Mouse (Mus musculus): Measurements from ENCODE around the gene Per2. TPM values are rescaled to one million over a fixed set of nuclear protein-coding genes. Genes with fewer than 3 reads are reported as not detected.
A peak's percentile ranks its signal among the peaks of the same experiment; 100 is the strongest.

Gene Per2
- polyA plus RNA-seq, 1 experiment from 2014 or later, result 2.7 TPM

GRCm38 (mm10) chr1:91415311-91415710 lies 43.8 kb downstream of the Per2 start:
- no peak for DNase-seq (ENCODE audit: low spot score)
- no peak overlapping the region for H3K4me3 ChIP-seq (ENCODE audit: low read depth, low read length)
- ATAC-seq (replicated peaks; ENCODE audit: low FRiP score), result no peak

GRCm38 (mm10) chr1:91414903-91415302 lies 44.2 kb downstream of the Per2 start:
- Histone ChIP-seq H3K36me3 (ENCODE audit: control insufficient read depth, insufficient read depth, low read length) (no peaks in the 10 kb centered on the region), H3K4me3 (ENCODE audit: low read depth, low read length) (no peak overlapping the region), H3K27me3 (ENCODE audit: control insufficient read depth, insufficient read depth, low read length) (no peaks in the 10 kb centered on the region), H3K27ac (ENCODE audit: low read depth, low read length) (peak overlapping the region; percentile 97), H3K4me1 (replicated peaks; ENCODE audit: control insufficient read depth, insufficient read depth, low read length) (peaks cover 20% of the 10 kb centered on the region), H3K9me3 (ENCODE audit: control insufficient read depth, low read length) (no peaks in the 10 kb centered on the region), H3K9ac (ENCODE audit: low read length) (peak overlapping the region; percentile 86), H3K4me2 (ENCODE audit: low read depth, low read length, severe bottlenecking) (peak overlapping the region; percentile 78; the same call in 1 of the 2 replicates)
- WGBS, result 44% methylated on average over 4 of the region's 4 CpGs
- DNase-seq (ENCODE audit: low spot score), result no peak
- no peak for ATAC-seq (replicated peaks; ENCODE audit: low FRiP score)

More at GRCm38 (mm10) chr1:91415311-91415710, 43.8 kb downstream of the Per2 start:
- peak overlapping the region; percentile 97 for H3K27ac ChIP-seq (ENCODE audit: low read depth, low read length)
- H3K36me3 ChIP-seq (ENCODE audit: control insufficient read depth, insufficient read depth, low read length), result no peaks in the 10 kb centered on the region
- H3K4me1 ChIP-seq (replicated peaks; ENCODE audit: control insufficient read depth, insufficient read depth, low read length), result peaks cover 20% of the 10 kb centered on the region
- H3K9me3 ChIP-seq (ENCODE audit: control insufficient read depth, low read length), result no peaks in the 10 kb centered on the region
- H3K4me2 ChIP-seq (ENCODE audit: low read depth, low read length, severe bottlenecking), result peak overlapping the region; percentile 11; the same call in 1 of the 2 replicates
- no peaks in the 10 kb centered on the region for H3K27me3 ChIP-seq (ENCODE audit: control insufficient read depth, insufficient read depth, low read length)
- peak overlapping the region; percentile 86 for H3K9ac ChIP-seq (ENCODE audit: low read length)
- WGBS, result 67% methylated on average over 5 of the region's 5 CpGs

- peak; percentile 93 for DNase-seq (ENCODE audit: low spot score)
- peak within 1 kb of the TSS; percentile 61 for H3K4me3 ChIP-seq (ENCODE audit: low read depth, low read length)
- WGBS, result under 1% methylated on average over 39 of the region's 39 CpGs
- H3K4me1 ChIP-seq (replicated peaks; ENCODE audit: control insufficient read depth, insufficient read depth, low read length), result peaks cover 20% of the 10 kb centered on the region
- ATAC-seq (replicated peaks; ENCODE audit: low FRiP score), result peak; percentile 74
- H3K4me2 ChIP-seq (ENCODE audit: low read depth, low read length, severe bottlenecking), result peak within 1 kb of the TSS; percentile 78
- H3K36me3 ChIP-seq (ENCODE audit: control insufficient read depth, insufficient read depth, low read length), result no peaks in the 10 kb centered on the region
- peak within 1 kb of the TSS; percentile 86 for H3K9ac ChIP-seq (ENCODE audit: low read length)
- no peaks in the 10 kb centered on the region for H3K27me3 ChIP-seq (ENCODE audit: control insufficient read depth, insufficient read depth, low read length)
- peak within 1 kb of the TSS; percentile 97 for H3K27ac ChIP-seq (ENCODE audit: low read depth, low read length)
- H3K9me3 ChIP-seq (ENCODE audit: control insufficient read depth, low read length), result no peaks in the 10 kb centered on the region
Measured at GRCm38 (mm10) chr1:91413898-91414594, 45.1 kb downstream of the Per2 start, which contains the start of gene Hes6. Hes6 (minus strand) TSS chr1:91414038.

DNA sequence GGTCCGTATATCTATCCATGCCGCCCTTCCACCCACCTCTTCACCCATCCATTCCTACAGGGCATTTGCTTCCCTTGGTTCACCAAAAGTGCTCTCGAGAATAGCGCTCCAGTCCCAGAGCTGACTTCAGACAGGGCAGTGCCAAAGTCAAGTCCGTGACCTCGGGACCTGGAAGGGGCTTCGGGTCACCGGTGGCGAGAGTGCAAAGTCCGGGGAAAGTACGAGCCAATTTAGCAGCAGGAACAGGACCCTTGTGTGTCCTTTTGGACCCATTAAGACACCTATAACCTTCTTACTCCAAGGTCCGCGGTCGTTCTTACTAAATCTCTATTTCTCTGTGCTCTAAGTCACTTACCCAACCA lies 45.6 kb downstream of the Per2 start:
- Histone ChIP-seq H3K36me3 (ENCODE audit: control insufficient read depth, insufficient read depth, low read length) (no peaks in the 10 kb centered on the region), H3K4me3 (ENCODE audit: low read depth, low read length) (peak overlapping the region; percentile 61), H3K9me3 (ENCODE audit: control insufficient read depth, low read length) (no peaks in the 10 kb centered on the region), H3K9ac (ENCODE audit: low read length) (peak overlapping the region; percentile 86), H3K27ac (ENCODE audit: low read depth, low read length) (peak overlapping the region; percentile 97), H3K4me1 (replicated peaks; ENCODE audit: control insufficient read depth, insufficient read depth, low read length) (peaks cover 20% of the 10 kb centered on the region), H3K4me2 (ENCODE audit: low read depth, low read length, severe bottlenecking) (peak overlapping the region; percentile 78), H3K27me3 (ENCODE audit: control insufficient read depth, insufficient read depth, low read length) (no peaks in the 10 kb centered on the region)
- under 1% methylated on average over 14 of the region's 14 CpGs for WGBS
- ATAC-seq (replicated peaks; ENCODE audit: low FRiP score) (no peak), DNase-seq (ENCODE audit: low spot score) (no peak)

- Histone ChIP-seq H3K27me3 (ENCODE audit: control insufficient read depth, insufficient read depth, low read length) (no peaks in the 10 kb centered on the region), H3K36me3 (ENCODE audit: control insufficient read depth, insufficient read depth, low read length) (no peaks in the 10 kb centered on the region), H3K27ac (ENCODE audit: low read depth, low read length) (peak overlapping the region; percentile 97), H3K4me1 (replicated peaks; ENCODE audit: control insufficient read depth, insufficient read depth, low read length) (peaks cover 20% of the 10 kb centered on the region), H3K4me3 (ENCODE audit: low read depth, low read length) (peak overlapping the region; percentile 61), H3K9me3 (ENCODE audit: control insufficient read depth, low read length) (no peaks in the 10 kb centered on the region), H3K9ac (ENCODE audit: low read length) (peak overlapping the region; percentile 86), H3K4me2 (ENCODE audit: low read depth, low read length, severe bottlenecking) (peak overlapping the region; percentile 78)
- DNase-seq (ENCODE audit: low spot score), result peak; percentile 98
- WGBS, result under 1% methylated on average over 34 of the region's 34 CpGs
- ATAC-seq (replicated peaks; ENCODE audit: low FRiP score), result peak; percentile 90
Measured at GRCm38 (mm10) chr1:91413030-91413506, 46.1 kb downstream of the Per2 start.

DNA sequence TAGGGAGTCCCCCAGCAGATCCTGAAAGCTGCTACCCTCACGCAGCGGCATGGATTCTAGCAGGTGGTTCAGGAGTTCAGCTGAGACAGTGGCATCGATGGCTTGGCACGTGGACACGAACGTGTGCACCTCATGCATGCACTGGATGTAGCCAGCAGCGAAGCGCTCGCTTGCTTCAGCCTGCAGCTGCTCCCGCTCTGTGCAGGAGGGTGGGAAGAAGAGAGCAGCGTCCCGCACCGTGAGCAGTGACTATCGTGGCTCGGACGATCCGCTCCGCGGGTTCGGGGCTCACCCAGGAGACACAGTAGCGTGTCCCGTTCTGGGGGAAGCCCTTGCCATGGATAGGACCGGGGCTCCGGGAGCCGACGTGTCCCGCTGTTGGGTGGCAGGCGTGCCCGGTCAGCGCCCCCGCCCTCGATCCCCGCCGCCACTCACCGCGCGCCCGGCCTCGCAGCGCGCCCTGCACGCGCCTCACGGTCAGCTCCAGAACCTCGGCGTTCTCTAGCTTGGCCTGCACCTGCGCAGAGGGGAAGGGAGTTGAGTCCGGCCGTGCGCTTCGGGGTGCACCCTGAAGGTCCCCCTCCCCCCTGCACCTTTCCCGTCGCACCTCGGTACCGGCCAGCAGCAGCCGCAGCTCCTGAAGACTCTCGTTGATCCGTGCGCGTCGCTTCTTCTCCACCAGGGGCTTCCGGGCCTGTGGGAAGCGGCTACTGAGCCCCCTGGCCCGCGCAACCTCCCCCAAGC lies 46.7 kb downstream of the Per2 start:
- H3K27me3 ChIP-seq (ENCODE audit: control insufficient read depth, insufficient read depth, low read length), result no peaks in the 10 kb centered on the region
- H3K9me3 ChIP-seq (ENCODE audit: control insufficient read depth, low read length), result no peaks in the 10 kb centered on the region
- peak; percentile 21 for ATAC-seq (replicated peaks; ENCODE audit: low FRiP score)
- H3K36me3 ChIP-seq (ENCODE audit: control insufficient read depth, insufficient read depth, low read length), result no peaks in the 10 kb centered on the region
- H3K9ac ChIP-seq (ENCODE audit: low read length), result peak overlapping the region; percentile 86
- DNase-seq (ENCODE audit: low spot score), result no peak
- peak overlapping the region; percentile 78 for H3K4me2 ChIP-seq (ENCODE audit: low read depth, low read length, severe bottlenecking)
- H3K4me1 ChIP-seq (replicated peaks; ENCODE audit: control insufficient read depth, insufficient read depth, low read length), result peaks cover 20% of the 10 kb centered on the region
- H3K27ac ChIP-seq (ENCODE audit: low read depth, low read length), result peak overlapping the region; percentile 97
- H3K4me3 ChIP-seq (ENCODE audit: low read depth, low read length), result peak overlapping the region; percentile 61
- 3% methylated on average over 60 of the region's 65 CpGs for WGBS

- H3K27me3 ChIP-seq (ENCODE audit: control insufficient read depth, insufficient read depth, low read length), result no peaks in the 10 kb centered on the region
- peak overlapping the region; percentile 78 for H3K4me2 ChIP-seq (ENCODE audit: low read depth, low read length, severe bottlenecking)
- no peak overlapping the region for H3K27ac ChIP-seq (ENCODE audit: low read depth, low read length)
- peak overlapping the region; percentile 61 for H3K4me3 ChIP-seq (ENCODE audit: low read depth, low read length)
- peak overlapping the region; percentile 86 for H3K9ac ChIP-seq (ENCODE audit: low read length)
- WGBS, result 48% methylated on average over 8 of the region's 8 CpGs
- ATAC-seq (replicated peaks; ENCODE audit: low FRiP score) (no peak), DNase-seq (ENCODE audit: low spot score) (peak; percentile 54)
- no peaks in the 10 kb centered on the region for H3K9me3 ChIP-seq (ENCODE audit: control insufficient read depth, low read length)
- H3K36me3 ChIP-seq (ENCODE audit: control insufficient read depth, insufficient read depth, low read length), result no peaks in the 10 kb centered on the region
- peaks cover 20% of the 10 kb centered on the region for H3K4me1 ChIP-seq (replicated peaks; ENCODE audit: control insufficient read depth, insufficient read depth, low read length)
Measured at GRCm38 (mm10) chr1:91411631-91412285, 47.4 kb downstream of the Per2 start.

GRCm38 (mm10) chr1:91407819-91408218 lies 51.3 kb downstream of the Per2 start:
- Histone ChIP-seq H3K27ac (ENCODE audit: low read depth, low read length) (no peak overlapping the region), H3K4me3 (ENCODE audit: low read depth, low read length) (no peak overlapping the region), H3K27me3 (ENCODE audit: control insufficient read depth, insufficient read depth, low read length) (no peaks in the 10 kb centered on the region; the same call in 1 of the 2 replicates), H3K36me3 (ENCODE audit: control insufficient read depth, insufficient read depth, low read length) (no peaks in the 10 kb centered on the region), H3K4me1 (replicated peaks; ENCODE audit: control insufficient read depth, insufficient read depth, low read length) (peaks cover 5% of the 10 kb centered on the region), H3K4me2 (ENCODE audit: low read depth, low read length, severe bottlenecking) (no peak overlapping the region), H3K9ac (ENCODE audit: low read length) (no peak overlapping the region), H3K9me3 (ENCODE audit: control insufficient read depth, low read length) (no peaks in the 10 kb centered on the region)
- no peak for DNase-seq (ENCODE audit: low spot score)
- ATAC-seq (replicated peaks; ENCODE audit: low FRiP score), result no peak
- WGBS, result 80% methylated on average over 4 of the region's 4 CpGs
